Mouse (Mus musculus) lung, embryonic 14.5 days (tissue): ENCODE data around the gene Timp1. TPM values are rescaled to one million over a fixed set of nuclear protein-coding genes. Genes with fewer than 3 reads are reported as not detected.

Experiments
- ATAC-seq: fragments of 200-750 bp; cut with Nextera tagmentation; 2 replicates; pipeline ENCODE4 v1.8.0; 2017; ENCODE audit warnings: mild to moderate bottlenecking, moderate TSS enrichment, moderate library complexity; ENCODE audit not compliant: insufficient read depth
- DNase-seq: peaks from one replicate; pipeline ENCODE4 v3.0.0-alpha.2; 2015
- H3K27ac ChIP-seq: fragments of 300-500 bp; sonication (generic); 2 replicates; pipeline ENCODE4 v1.5.1; 2014; ENCODE audit warnings: low read depth, mild to moderate bottlenecking, moderate library complexity
- H3K27me3 ChIP-seq: fragments of 300-500 bp; sonication (generic); 2 replicates; pipeline ENCODE4 v1.6.1; 2014; ENCODE audit warnings: low read length, control low read depth; ENCODE audit not compliant: insufficient read depth
- H3K36me3 ChIP-seq: fragments of 300-500 bp; sonication (generic); 2 replicates; pipeline ENCODE4 v1.6.1; 2014; ENCODE audit warnings: control low read depth; ENCODE audit not compliant: insufficient read depth
- H3K4me1 ChIP-seq: fragments of 300-500 bp; sonication (generic); 2 replicates; pipeline ENCODE4 v1.6.1; 2014; ENCODE audit warnings: antibody characterized with exemption, control low read depth; ENCODE audit not compliant: insufficient read depth
- H3K4me2 ChIP-seq: fragments of 300-500 bp; sonication (generic); 2 replicates; pipeline ENCODE4 v1.6.1; 2014; ENCODE audit warnings: mild to moderate bottlenecking
- H3K4me3 ChIP-seq: fragments of 300-500 bp; sonication (generic); 2 replicates; pipeline ENCODE4 v1.5.1; 2014; ENCODE audit warnings: low read depth, low read length
- H3K9ac ChIP-seq: fragments of 300-500 bp; sonication (generic); 2 replicates; pipeline ENCODE4 v1.6.1; 2014
- H3K9me3 ChIP-seq: fragments of 300-500 bp; sonication (generic); 2 replicates; pipeline ENCODE4 v1.6.1; 2016; ENCODE audit warnings: low read depth, low read length, control low read depth
- CTCF ChIP-seq: IDR thresholded peaks from 2 replicates; pipeline ENCODE4 v1.5.1; 2016; ENCODE audit warnings: antibody characterized with exemption, low read depth
- WGBS: fragments of 180-500 bp; shearing (Covaris S2); extraction: QIAGEN DNeasy Blood & Tissue Kit; methylation state at CpG from one replicate; pipeline ENCODE4 v1.1.7; 2014; 5-methylcytosine and 5-hydroxymethylcytosine counted together
- microRNA-seq: library from miRNA; unstranded; fragments of <30 nt; microRNA quantifications from one replicate; pipeline ENCODE4, GENCODE M21; 2016; ENCODE audit warnings: borderline number of aligned reads
- polyA plus RNA-seq: library from polyadenylated mRNA; unstranded; fragments of >200 nt; fragmentation: Nextera tagmentation; extraction: Ambion mirVana; gene quantifications from 2 replicates; pipeline ENCODE4 v1.2.1, GENCODE M21; 2014

Timp1 gene
- polyA plus RNA-seq, 1 experiment from 2014 or later: 34.7 TPM

DNA sequence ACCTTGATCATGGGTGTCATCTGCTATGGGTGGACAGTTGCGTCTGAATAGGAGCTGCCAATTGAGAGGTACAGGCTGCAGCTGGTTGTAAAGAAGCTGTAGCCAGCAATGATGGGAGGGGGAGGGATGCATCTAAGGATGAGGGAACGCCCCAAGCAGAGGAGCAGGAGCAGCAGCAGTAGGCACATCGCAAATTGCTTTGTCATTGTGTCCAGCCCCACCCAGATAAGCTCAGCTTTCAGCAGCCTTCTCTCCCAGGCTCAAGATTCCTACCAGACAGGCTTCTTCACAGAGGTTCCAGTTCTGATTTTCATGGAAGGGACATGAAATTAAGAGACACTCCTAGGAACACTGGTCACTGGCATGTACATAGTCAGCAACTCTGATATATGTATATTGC, 40.1 kb downstream of the Timp1 start:
- no peaks in the 10 kb centered on the region for H3K36me3 ChIP-seq
- no peaks in the 10 kb centered on the region for H3K27me3 ChIP-seq
- DNase-seq (no peak), ATAC-seq (no peak)
- no peak for TF ChIP-seq CTCF
- H3K4me1 ChIP-seq: no peaks in the 10 kb centered on the region
- H3K4me3 ChIP-seq: no peak overlapping the region
- H3K4me2 ChIP-seq: no peak overlapping the region
- 31% methylated on average over 3 of the region's 3 CpGs for WGBS
- H3K27ac ChIP-seq: no peak overlapping the region
- H3K9ac ChIP-seq: no peak overlapping the region
- no peaks in the 10 kb centered on the region for H3K9me3 ChIP-seq

DNA sequence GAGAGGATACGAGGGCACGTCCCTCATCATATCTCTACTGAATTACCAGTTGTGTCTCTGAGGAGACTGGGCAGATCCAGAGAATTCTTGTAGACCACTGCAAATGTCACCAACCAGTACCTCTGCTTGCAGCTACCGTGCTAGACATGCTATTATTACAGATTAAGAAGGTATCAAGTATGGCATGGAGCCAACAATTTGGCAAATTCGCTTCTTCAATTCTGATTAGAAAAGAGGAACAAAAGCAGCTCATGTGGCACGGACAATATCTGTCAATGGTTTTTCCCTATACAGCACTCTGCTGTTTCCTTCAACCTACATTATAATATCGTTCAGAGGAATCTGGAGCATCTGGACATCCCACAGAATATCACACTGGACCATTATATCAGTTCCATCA, 43.8 kb downstream of the Timp1 start:
- Histone ChIP-seq H3K4me3 (no peak overlapping the region), H3K4me1 (no peaks in the 10 kb centered on the region), H3K9me3 (no peaks in the 10 kb centered on the region), H3K27me3 (no peaks in the 10 kb centered on the region), H3K36me3 (no peaks in the 10 kb centered on the region), H3K27ac (no peak overlapping the region), H3K4me2 (no peak overlapping the region), H3K9ac (no peak overlapping the region)
- TF ChIP-seq CTCF: no peak
- DNase-seq (no peak), ATAC-seq (no peak)
- 81% methylated on average over 6 of the region's 6 CpGs for WGBS

DNA sequence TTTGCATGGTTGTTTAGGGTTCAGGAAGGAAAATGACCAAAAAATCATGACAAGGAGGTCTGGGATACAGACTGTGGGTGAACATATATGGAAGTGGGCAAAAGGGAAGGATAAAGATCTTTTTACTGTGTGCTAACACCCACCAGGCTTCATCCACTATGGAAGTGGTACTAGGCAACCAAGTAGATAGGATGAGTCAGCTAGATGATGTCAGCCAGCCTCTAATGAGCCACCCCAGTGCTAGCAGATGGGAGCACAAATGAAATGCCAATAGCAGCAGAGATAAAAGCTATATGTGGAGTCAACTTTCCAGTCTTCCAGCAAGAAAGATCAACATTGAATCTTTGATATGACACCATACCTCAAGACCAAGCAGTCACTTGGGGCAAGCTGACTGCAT, 45.1 kb downstream of the Timp1 start:
- DNase-seq: no peak
- 0 out of 2 replicates have a peak, but pooled peaks cover 3% of the 10 kb centered on the region for H3K27me3 ChIP-seq
- H3K27ac ChIP-seq: no peak overlapping the region
- ATAC-seq: no peak
- H3K36me3 ChIP-seq: no peaks in the 10 kb centered on the region
- H3K4me2 ChIP-seq: no peak overlapping the region
- H3K4me3 ChIP-seq: no peak overlapping the region
- H3K9me3 ChIP-seq: no peaks in the 10 kb centered on the region
- no peaks in the 10 kb centered on the region for H3K4me1 ChIP-seq
- TF ChIP-seq CTCF: no peak
- no peak overlapping the region for H3K9ac ChIP-seq

DNA sequence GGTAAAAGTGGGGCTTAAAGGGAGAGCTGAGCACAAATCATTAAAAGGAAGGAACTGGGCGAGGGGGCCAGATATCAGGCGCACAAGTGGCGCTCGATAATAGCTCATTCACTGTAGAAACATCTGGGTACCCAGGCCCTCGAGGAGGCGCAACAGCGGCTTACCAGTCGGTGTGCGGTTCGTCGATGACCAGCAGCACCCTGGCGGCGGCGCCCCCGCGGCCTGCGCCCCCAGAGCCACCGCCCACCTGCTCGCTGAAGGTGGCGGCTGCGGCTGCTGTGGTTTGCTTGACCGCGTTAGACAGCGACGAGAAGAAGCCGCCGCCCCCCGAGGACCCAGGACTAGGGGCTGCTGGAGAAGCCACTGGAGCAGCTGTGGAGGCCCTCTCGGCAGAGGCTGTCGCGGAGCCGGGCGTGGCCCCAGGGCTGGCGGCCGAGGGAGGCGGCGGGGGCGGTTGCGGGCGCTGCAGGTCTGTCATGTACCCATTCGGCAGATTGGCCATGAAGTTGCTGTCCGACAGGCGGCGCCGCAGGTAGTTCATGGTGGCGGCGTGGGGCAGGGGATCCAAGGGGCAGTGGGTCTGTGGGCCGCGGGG, 50.4 kb downstream of the Timp1 start:
- ATAC-seq: peak; percentile 64
- H3K9ac ChIP-seq: no peak overlapping the region
- 12% methylated on average over 43 of the region's 49 CpGs for WGBS

DNA sequence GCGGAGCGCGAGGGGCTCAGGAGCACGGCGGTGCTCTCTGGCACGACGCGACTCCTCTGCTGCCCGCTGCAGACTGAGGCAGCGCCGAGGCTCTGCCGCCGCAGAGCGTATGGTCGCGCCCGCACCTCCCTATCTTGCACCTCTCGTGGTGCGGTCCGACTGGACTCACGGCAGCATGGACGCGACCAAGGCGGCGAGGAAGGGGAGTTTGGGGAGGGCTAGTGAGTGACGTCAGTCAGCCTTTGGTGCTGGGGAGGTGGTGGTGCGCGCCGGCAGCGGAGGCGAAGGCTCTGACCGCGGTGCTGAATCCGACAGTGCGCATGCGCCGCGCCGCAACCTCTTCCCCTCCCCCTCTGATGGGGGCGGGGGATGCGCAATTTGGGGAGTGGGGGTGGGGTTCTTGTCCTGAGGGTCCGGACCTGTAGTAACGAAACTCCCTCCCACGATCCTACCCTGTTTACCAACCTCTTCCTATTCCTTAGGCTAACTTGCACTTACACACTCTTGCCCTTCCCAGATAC, 50.9 kb downstream of the Timp1 start, which contains the start of gene Syn1:
Gene Syn1, minus strand, starts transcription at position 161 of the 521 bp plus-strand sequence.
- Histone ChIP-seq H3K9me3 (no peaks in the 10 kb centered on the region), H3K4me1 (no peaks in the 10 kb centered on the region), H3K27ac (no peak within 1 kb of the TSS), H3K27me3 (0 out of 2 replicates have a peak, but pooled peaks cover 3% of the 10 kb centered on the region), H3K36me3 (no peaks in the 10 kb centered on the region), H3K9ac (no peak within 1 kb of the TSS), H3K4me2 (peak within 1 kb of the TSS; percentile 75), H3K4me3 (peak within 1 kb of the TSS; percentile 34)
- 12% methylated on average over 35 of the region's 44 CpGs for WGBS
- ATAC-seq (peak; percentile 97), DNase-seq (peak; percentile 87)
- no peak for TF ChIP-seq CTCF

More for the DNA sequence above, 50.4 kb downstream of the Timp1 start:
- Histone ChIP-seq H3K4me2 (peak overlapping the region; percentile 75), H3K4me1 (no peaks in the 10 kb centered on the region), H3K27ac (no peak overlapping the region), H3K27me3 (0 out of 2 replicates have a peak, but pooled peaks cover 3% of the 10 kb centered on the region), H3K9me3 (no peaks in the 10 kb centered on the region), H3K36me3 (no peaks in the 10 kb centered on the region), H3K4me3 (peak overlapping the region; percentile 34)
- DNase-seq: no peak
- TF ChIP-seq CTCF: no peak

DNA sequence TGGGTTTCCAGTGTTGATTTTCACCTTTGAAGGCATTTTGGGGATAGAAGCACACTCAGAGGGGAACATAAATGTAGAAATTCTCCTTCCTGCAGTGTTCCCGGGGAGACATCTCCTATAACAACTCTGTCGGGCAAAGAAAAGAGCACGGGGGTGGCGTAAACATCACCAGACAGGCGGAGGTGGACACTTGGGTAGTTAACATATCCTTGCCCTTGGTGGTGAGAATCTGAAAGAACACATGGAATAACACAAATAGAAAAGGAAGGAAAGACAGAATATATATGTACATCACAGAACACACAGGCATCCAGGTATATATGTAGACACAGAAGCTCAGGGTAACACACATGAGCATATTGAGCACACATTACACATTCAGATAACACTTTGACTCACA, 51.4 kb downstream of the Timp1 start:
- TF ChIP-seq CTCF: no peak
- no peak for DNase-seq
- Histone ChIP-seq H3K27ac (no peak overlapping the region), H3K9me3 (no peaks in the 10 kb centered on the region), H3K36me3 (no peaks in the 10 kb centered on the region), H3K27me3 (0 out of 2 replicates have a peak, but pooled peaks cover 3% of the 10 kb centered on the region), H3K4me1 (no peaks in the 10 kb centered on the region), H3K4me2 (peak overlapping the region; percentile 75; the same call in 1 of the 2 replicates), H3K4me3 (peak overlapping the region; percentile 34; the same call in 1 of the 2 replicates), H3K9ac (no peak overlapping the region)
- 29% methylated on average over 5 of the region's 5 CpGs for WGBS
- no peak for ATAC-seq

DNA sequence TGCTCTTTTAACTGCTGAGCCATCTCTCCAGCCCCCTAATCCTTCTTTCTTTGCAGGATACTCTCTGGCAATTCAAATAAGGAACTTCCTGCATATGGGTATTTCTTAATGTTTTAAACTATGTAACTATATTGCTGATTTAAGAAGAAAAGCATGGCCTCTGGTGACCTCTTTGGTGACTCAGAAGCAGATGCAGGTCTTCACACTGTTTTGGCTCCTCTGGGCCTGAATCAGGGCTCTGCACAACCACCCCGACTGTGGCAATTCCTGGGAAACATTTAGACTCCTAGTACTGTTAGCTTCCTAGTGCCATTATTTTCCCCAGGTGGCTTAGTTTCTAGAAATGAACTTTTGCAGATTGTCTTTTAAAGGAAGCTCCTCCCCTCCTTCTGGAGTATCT, 53.5 kb downstream of the Timp1 start:
- Histone ChIP-seq H3K27me3 (0 out of 2 replicates have a peak, but pooled peaks cover 3% of the 10 kb centered on the region), H3K9me3 (no peaks in the 10 kb centered on the region), H3K4me1 (no peaks in the 10 kb centered on the region), H3K4me2 (no peak overlapping the region), H3K9ac (no peak overlapping the region), H3K36me3 (peaks cover 9% of the 10 kb centered on the region; the same call in 1 of the 2 replicates), H3K4me3 (no peak overlapping the region), H3K27ac (no peak overlapping the region)
- WGBS: 74% methylated on average over 1 of the region's 1 CpGs
- no peak for ATAC-seq
- no peak for TF ChIP-seq CTCF
- no peak for DNase-seq

Small RNA genes within 50 kb of the gene (microRNA-seq; reads per million reads assigned to microRNA genes)
- gene Gm24824: not detected
- not detected for gene Mir5617

Other genes starting within 250 kb of the Timp1 start
- 200 and 202 TPM in 2 replicates for gene Uba1, start 211.8 kb upstream of the Timp1 start, polyA plus RNA-seq
- 92.8 and 96.6 TPM in 2 replicates for gene Cdk16, start 182.2 kb upstream of the Timp1 start, polyA plus RNA-seq
- gene Usp11, start 166.3 kb upstream of the Timp1 start, polyA plus RNA-seq: 38.2 and 39.9 TPM in 2 replicates
- gene Araf, start 72.4 kb upstream of the Timp1 start, polyA plus RNA-seq: 86.4 and 90.0 TPM in 2 replicates
- 0.11 and 0.42 TPM in 2 replicates for gene Syn1, start 50.8 kb downstream of the Timp1 start, polyA plus RNA-seq
- gene Cfp, start 61.4 kb downstream of the Timp1 start, polyA plus RNA-seq: 5.6 and 6.0 TPM in 2 replicates
- 7.7 and 8.0 TPM in 2 replicates for gene Elk1, start 80.4 kb downstream of the Timp1 start, polyA plus RNA-seq
- gene Uxt, start 91.9 kb downstream of the Timp1 start, polyA plus RNA-seq: 53.2 and 55.9 TPM in 2 replicates
- 5.5 and 5.9 TPM in 2 replicates for gene Zfp182, start 192.2 kb downstream of the Timp1 start, polyA plus RNA-seq
- not detected in 2 replicates for gene Spaca5, start 198.2 kb downstream of the Timp1 start, polyA plus RNA-seq
- gene Zfp300, start 219.4 kb downstream of the Timp1 start, polyA plus RNA-seq: 1.3 TPM in 2 replicates
- gene Ssxa1, start 245.7 kb downstream of the Timp1 start, polyA plus RNA-seq: not detected in 2 replicates